Mouse (Mus musculus) retina, postnatal 1 day (tissue): ENCODE data around the gene Zfp768.
"Not testable (repeated sequence)": the region's sequence is repeated elsewhere in the genome, so short reads cannot be mapped to it uniquely, and the experiment has no call there.

Experiments
- DNase-seq: peaks from one replicate; pipeline ENCODE4 v3.0.0-alpha.2; 2012

Zfp768 gene

GRCm38 (mm10) chr7:127345512-127346325, at the start of gene Zfp768:
Gene Zfp768, minus strand, starts transcription at chr7:127345589.
- DNase-seq, result peak; percentile 95

- DNase-seq, result no peak
Observed at GRCm38 (mm10) chr7:127393944-127394333, 48.5 kb upstream of the Zfp768 start.

GRCm38 (mm10) chr7:127393157-127393943, 48.0 kb upstream of the Zfp768 start, which contains the start of gene E430018J23Rik:
Gene E430018J23Rik, minus strand, starts transcription at chr7:127393629.
- DNase-seq, result peak; percentile 99

DNA sequence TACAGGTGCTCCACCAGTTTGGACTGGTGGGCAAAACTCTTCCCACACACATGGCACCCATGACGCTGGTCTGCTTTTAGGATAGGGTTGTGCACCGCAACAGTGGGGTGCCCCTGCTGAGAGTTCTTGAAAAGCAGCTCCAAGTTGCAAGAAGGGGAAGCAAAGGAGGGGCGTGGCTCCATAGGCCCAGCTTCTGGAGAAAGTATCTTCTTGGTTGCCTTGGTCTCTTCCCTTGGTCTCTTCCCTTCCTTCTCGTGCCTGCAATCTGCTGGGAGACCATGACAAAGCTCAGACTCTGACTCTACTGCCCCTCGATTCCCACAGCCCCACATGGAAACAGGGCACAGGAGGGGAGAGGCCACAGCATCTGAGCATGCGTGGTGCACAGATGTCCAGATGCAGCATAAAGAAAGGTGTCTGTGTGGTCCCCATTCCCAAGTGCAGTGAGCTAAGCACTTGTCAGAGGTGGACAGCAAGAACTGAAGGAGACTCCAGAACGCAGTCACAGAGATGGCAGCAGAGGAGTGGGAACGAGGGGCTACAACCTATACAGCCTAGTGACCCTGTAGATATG, 46.9 kb upstream of the Zfp768 start:
- no peak for DNase-seq

DNA sequence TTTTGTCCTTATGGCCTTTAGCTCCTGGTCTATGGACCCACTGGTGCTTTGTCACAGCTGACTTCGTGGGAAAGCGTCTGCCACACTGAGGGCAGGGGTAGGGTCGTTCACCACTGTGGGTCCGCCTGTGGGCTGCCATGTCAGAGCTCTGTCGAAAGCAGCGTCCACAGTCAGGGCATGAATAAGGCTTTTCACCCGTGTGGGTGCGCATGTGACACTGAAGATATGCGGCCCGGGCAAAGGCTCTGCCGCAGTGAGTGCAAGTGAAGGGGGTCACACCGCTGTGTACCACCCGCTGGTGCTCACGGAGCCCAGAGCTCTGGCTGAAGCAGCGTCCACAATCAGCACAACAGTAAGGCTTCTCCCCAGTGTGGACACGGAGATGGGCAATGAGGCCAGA, 46.1 kb upstream of the Zfp768 start:
- DNase-seq, result no peak

DNA sequence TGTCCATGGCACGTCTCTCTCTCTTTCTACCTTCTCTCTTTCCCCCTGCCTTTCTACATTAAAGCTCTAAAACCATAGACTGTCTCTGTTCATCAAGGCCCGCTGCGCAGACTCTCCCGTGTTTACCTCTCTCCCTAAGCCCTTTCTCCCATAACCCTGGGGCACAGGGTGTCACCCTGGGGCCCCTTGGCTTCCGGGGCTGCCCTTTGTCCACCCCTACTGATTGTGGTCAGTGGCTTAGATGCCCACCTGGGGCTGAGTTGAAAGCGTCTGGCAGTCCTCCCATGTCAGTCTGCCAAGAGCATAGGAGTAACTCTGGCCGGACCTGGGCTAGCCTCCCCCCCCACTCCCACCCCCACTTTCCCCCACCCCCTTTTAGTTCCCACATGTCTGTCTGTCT, 44.9 kb upstream of the Zfp768 start:
- no peak for DNase-seq

- not testable (repeated sequence) for DNase-seq
Observed at GRCm38 (mm10) chr7:127388201-127388600, 42.8 kb upstream of the Zfp768 start.

DNA sequence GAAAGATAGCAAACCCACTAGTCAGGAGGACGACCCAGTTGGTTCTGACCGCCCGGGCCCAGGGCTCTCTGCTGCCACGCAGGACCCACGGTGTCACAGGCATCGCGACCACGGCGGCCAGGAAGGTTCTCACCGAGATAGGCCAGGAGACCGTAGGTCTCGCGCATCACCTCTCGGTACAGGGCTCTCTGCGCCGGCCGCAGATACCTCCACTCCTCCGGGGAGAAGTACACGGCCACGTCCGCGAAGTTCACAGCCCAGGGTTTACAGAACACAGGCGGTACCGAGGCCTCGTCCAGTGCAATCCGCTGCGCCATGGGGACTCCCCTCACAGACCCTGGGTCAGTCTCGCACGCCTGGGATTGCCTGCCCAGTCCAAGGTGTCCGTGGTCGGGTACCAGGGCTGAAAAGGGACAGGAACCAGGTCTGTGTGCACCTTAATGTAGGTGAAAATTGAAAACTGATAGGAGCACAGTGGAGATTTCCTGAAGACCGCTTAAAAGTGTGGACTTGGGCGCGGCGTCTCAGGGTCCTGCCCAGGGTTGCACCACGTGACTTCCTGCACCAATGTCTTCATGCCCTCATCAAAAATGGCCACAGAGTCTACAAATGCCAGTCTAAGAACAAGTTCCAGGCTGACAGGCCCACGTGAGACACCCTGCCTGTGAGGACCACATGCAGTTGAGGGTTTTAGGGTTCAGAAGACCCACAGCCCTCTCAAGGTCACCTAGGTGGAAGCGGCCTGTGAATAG, 41.4 kb upstream of the Zfp768 start, which contains the start of gene 9130019O22Rik:
Gene 9130019O22Rik (minus strand): TSS at position 526 of the 752 bp plus-strand sequence.
- DNase-seq, result peak; percentile 95

DNA sequence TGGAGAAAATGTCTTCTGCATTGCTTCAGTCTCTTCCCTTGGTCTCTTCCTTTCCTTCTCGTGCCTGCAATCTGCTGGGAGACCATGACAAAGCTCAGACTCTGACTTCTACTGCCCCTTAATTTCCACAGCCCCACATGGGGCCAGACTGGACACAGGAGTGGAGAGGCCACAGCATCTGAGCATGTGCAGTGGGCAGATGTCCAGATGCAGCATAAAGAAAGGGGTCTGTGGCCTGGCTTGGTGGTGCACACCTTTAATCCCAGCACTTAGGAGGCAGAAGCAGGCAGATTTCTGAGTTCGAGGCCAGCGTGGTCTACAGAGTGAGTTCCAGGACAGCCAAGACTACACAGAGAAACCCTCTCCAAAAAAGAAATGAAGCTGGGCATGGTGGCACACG, 40.2 kb upstream of the Zfp768 start:
- not testable (repeated sequence) for DNase-seq

DNA sequence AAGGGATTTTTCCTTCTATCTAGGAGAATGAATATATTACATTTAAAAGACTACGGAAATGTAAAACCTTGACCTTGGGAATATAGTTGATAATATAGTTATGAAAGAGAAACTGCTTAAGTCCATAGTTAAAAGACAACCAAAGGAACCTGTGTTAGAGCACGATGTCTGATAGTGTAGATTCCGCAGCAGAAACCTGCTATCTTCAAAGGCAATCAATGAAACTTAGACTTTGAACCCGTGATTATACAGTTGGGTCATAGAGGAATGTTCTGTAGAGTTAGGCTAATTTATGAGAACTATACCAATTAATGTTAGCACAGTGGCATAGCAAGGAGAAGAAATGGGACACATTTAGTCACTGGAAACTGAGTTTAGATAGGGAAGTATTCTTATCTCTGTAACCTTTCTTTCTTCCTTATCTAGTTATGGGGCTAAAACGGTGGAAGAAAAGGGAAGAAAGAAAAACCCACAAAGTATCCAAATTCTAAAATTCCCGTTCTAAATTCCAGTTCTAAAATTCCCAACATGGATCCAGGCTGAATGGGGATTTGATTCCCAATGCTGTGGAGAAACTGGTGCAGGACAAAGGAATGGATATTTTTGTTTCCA, 33.0 kb upstream of the Zfp768 start:
- no peak for DNase-seq

- DNase-seq, result peak; percentile 96
Observed at GRCm38 (mm10) chr7:127375271-127376245, 30.2 kb upstream of the Zfp768 start, which contains the start of gene Zfp747. Gene Zfp747, minus strand, starts transcription at chr7:127376050.

- DNase-seq, result not testable (repeated sequence)
Observed at GRCm38 (mm10) chr7:127371870-127372269, 26.5 kb upstream of the Zfp768 start.

DNA sequence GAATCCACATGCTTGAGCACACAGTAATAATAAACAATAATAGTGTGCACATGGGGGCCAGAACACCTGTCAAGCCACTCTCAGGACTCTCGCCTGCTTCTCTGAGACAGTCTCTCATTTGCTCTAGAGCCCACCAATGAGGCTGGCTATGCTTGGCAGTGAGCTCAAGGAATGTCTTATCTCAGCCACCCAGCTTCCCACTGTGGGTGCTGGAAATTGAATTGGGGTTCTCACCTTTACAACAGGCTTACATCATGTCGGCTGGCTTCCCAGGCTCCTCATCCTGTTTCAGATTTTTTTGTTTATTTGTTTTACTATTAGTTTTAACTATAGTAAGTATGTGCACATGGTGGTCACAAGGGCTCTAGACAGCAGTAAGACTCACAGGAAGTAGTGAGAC, 25.8 kb upstream of the Zfp768 start:
- no peak for DNase-seq

DNA sequence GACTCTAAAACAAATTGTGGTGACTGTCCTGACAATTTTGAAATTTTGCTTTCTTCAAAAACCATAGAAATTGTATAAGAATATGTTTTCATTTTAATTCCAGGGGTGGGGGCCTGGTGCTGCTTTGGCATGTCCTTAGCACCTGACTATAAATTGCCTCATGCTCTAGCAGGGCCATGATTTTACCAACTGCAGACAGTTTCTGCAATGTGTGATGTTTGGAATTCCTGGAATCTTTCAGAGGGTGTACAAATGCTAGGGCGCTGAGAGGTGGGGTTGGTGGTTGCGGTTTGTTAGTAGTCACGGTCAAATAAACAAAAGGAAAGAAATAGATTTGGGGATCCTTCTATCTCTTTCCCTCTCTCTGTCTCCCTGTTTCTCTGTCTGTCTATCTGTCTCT, 20.9 kb upstream of the Zfp768 start:
- DNase-seq, result no peak

GRCm38 (mm10) chr7:127364166-127364565, 18.8 kb upstream of the Zfp768 start:
- DNase-seq, result no peak

- peak; percentile 55 for DNase-seq
Observed at GRCm38 (mm10) chr7:127363475-127363921, 18.1 kb upstream of the Zfp768 start.

GRCm38 (mm10) chr7:127362418-127362817, 17.0 kb upstream of the Zfp768 start:
- DNase-seq, result peak; percentile 76

GRCm38 (mm10) chr7:127361449-127361848, 16.1 kb upstream of the Zfp768 start:
- DNase-seq, result no peak

DNA sequence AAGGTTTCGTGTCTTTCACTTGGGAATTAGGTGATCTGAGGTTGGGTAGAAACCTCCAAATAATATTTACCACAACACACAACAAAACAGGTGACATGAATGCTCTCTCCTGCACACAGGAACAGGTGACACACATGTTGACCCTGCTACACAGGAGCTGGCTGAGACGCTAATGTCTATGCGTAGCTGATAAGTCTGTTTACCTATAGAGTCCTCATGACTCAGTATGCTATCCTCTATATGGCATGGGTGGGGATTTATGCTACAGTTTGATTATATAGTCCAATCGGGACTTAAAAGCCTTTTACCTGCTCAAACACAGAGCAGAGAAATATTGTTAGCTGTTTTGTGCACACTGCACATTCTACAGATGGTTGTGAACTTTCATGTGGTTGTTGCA, 14.9 kb upstream of the Zfp768 start:
- DNase-seq, result no peak

DNA sequence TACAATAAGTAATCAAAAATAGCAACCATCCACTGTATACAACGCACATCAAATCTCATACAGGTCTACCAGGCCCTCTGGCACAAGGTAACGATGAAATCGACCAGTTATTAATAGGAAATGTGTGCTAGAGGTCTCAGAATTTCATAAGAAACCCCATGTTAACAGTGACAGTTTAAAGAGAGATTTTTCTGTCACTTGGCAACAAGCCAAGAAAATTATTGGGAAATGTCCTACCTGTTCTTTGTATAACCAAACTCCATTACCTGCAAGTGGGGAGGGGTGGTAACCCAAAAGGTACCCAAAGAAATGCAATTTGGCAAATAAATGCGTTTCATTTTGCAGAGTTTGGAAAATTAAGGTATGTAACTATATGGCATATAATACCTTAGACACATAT, 13.1 kb upstream of the Zfp768 start:
- no peak for DNase-seq

DNA sequence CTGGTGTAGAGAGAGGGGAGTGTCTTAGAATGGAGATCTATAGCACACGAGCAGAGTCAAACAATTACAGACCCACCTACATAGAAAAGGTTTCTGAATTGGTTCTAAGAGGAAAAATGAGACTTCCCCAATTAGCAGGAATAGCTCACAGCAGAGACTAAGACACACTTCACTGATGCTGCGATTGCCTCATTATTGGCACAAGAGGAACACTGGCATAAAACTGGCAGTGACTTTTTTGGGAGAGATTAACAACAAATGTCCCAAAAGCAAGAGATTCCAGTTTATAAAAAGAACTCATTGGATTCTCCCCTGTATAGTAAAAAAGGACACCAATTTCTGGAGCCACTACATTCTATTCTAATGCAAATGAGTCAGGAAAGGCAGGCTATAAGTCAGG, 12.5 kb upstream of the Zfp768 start:
- no peak for DNase-seq
